Mouse (Mus musculus) liver, embryonic 11.5 days (tissue): ENCODE data around the gene Susd3. TPM values are rescaled to one million over a fixed set of nuclear protein-coding genes. Genes with fewer than 3 reads are reported as not detected.
A peak's percentile ranks its signal among the peaks of the same experiment; 100 is the strongest.

Experiments
- ATAC-seq: fragments of 200-750 bp; cut with Nextera tagmentation; replicated peaks from 2 replicates; pipeline ENCODE4 v1.8.0; 2017; ENCODE audit warnings: moderate number of reproducible peaks, mild to moderate bottlenecking, moderate TSS enrichment, moderate library complexity; ENCODE audit not compliant: low FRiP score
- DNase-seq: peaks from one replicate; pipeline ENCODE4 v3.0.0-alpha.2; 2017; ENCODE audit warnings: low spot score
- H3K27ac ChIP-seq: fragments of 300-500 bp; sonication (generic); 2 replicates; pipeline ENCODE4 v1.5.1; 2014; ENCODE audit warnings: mild to moderate bottlenecking, low read depth, low read length, control low read depth
- H3K27me3 ChIP-seq: fragments of 300-500 bp; sonication (generic); replicated peaks from 2 replicates; pipeline ENCODE4 v1.6.1; 2014; ENCODE audit warnings: low read length, mixed read lengths; ENCODE audit not compliant: control insufficient read depth, insufficient read depth
- H3K36me3 ChIP-seq: fragments of 300-500 bp; sonication (generic); 2 replicates; pipeline ENCODE4 v1.6.1; 2014; ENCODE audit warnings: mild to moderate bottlenecking, low read length, moderate library complexity, mixed read lengths; ENCODE audit not compliant: control insufficient read depth, insufficient read depth
- H3K4me1 ChIP-seq: fragments of 300-500 bp; sonication (generic); replicated peaks from 2 replicates; pipeline ENCODE4 v1.6.1; 2014; ENCODE audit warnings: low read length, mixed read lengths; ENCODE audit not compliant: control insufficient read depth, insufficient read depth
- H3K4me2 ChIP-seq: fragments of 300-500 bp; sonication (generic); 2 replicates; pipeline ENCODE4 v1.6.1; 2014; ENCODE audit warnings: mild to moderate bottlenecking, control low read depth, moderate library complexity
- H3K4me3 ChIP-seq: fragments of 300-500 bp; sonication (generic); 2 replicates; pipeline ENCODE4 v1.5.1; 2014; ENCODE audit warnings: low read depth, low read length, control low read depth
- H3K9ac ChIP-seq: fragments of 300-500 bp; sonication (generic); 2 replicates; pipeline ENCODE4 v1.6.1; 2014; ENCODE audit warnings: low read depth, low read length, control low read depth
- H3K9me3 ChIP-seq: fragments of 300-500 bp; sonication (generic); 2 replicates; pipeline ENCODE4 v1.6.1; 2016; ENCODE audit warnings: low read length, inconsistent platforms, mixed read lengths; ENCODE audit not compliant: control insufficient read depth
- WGBS: fragments of 180-500 bp; shearing (Covaris S2); extraction: QIAGEN DNeasy Blood & Tissue Kit; methylation state at CpG from one replicate; pipeline ENCODE4 v1.1.7; 2014; 5-methylcytosine and 5-hydroxymethylcytosine counted together
- polyA plus RNA-seq: library from polyadenylated mRNA; unstranded; fragments of >200 nt; fragmentation: Nextera tagmentation; extraction: Ambion mirVana; gene quantifications from 2 replicates; pipeline ENCODE4 v1.2.1, GENCODE M21; 2014

Susd3 gene
- polyA plus RNA-seq, 1 experiment from 2014 or later, result 4.4 TPM

GRCm38 (mm10) chr13:49224314-49224713 is 24.2 kb downstream of the Susd3 start:
- Histone ChIP-seq H3K9me3 (no peaks in the 10 kb centered on the region), H3K9ac (no peak overlapping the region), H3K4me2 (no peak overlapping the region), H3K4me3 (no peak overlapping the region), H3K36me3 (no peaks in the 10 kb centered on the region), H3K27ac (no peak overlapping the region), H3K27me3 (no peaks in the 10 kb centered on the region; the same call in 1 of the 2 replicates), H3K4me1 (no peaks in the 10 kb centered on the region; the same call in 1 of the 2 replicates)
- no peak for DNase-seq
- no peak for ATAC-seq
- 22% methylated on average over 10 of the region's 10 CpGs for WGBS

DNA sequence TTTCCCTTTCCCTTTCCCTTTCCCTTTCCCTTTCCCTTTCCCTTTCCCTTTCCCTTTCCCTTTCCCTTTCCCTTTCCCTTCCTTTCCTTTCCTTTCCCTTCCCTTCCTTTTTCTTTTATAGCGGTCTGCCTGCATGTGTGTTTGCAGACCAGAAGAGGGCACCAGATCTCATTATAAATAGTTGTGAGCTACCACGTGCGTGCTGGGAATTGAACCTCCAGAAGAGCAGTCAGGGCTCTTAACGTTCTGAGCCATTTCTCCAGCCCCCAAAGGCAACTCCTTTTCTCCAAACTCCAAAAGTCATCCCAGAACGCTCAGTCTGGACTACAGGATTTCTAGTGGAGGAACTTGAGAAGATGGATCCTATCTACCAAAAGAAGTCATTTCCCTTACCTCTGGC is 27.6 kb downstream of the Susd3 start:
- Histone ChIP-seq H3K9me3 (no peaks in the 10 kb centered on the region), H3K36me3 (no peaks in the 10 kb centered on the region), H3K4me1 (peaks cover 2% of the 10 kb centered on the region; the same call in 1 of the 2 replicates), H3K27me3 (no peaks in the 10 kb centered on the region; the same call in 1 of the 2 replicates), H3K9ac (no peak overlapping the region), H3K4me2 (no peak overlapping the region), H3K4me3 (no peak overlapping the region), H3K27ac (no peak overlapping the region)
- no peak for ATAC-seq
- WGBS, result 22% methylated on average over 5 of the region's 5 CpGs
- DNase-seq, result no peak

GRCm38 (mm10) chr13:49219367-49219766 is 29.1 kb downstream of the Susd3 start:
- Histone ChIP-seq H3K9ac (no peak overlapping the region), H3K4me2 (no peak overlapping the region), H3K36me3 (no peaks in the 10 kb centered on the region), H3K4me1 (peaks cover 6% of the 10 kb centered on the region; the same call in 1 of the 2 replicates), H3K27ac (no peak overlapping the region), H3K9me3 (no peaks in the 10 kb centered on the region), H3K27me3 (no peaks in the 10 kb centered on the region; the same call in 1 of the 2 replicates), H3K4me3 (no peak overlapping the region)
- DNase-seq (no peak), ATAC-seq (no peak)
- 70% methylated on average over 4 of the region's 4 CpGs for WGBS

- no peak for ATAC-seq
- peaks cover 6% of the 10 kb centered on the region; the same call in 1 of the 2 replicates for H3K4me1 ChIP-seq
- 64% methylated on average over 3 of the region's 3 CpGs for WGBS
- no peaks in the 10 kb centered on the region for H3K36me3 ChIP-seq
- H3K9me3 ChIP-seq, result no peaks in the 10 kb centered on the region
- no peak overlapping the region for H3K4me3 ChIP-seq
- H3K27me3 ChIP-seq, result no peaks in the 10 kb centered on the region
- H3K9ac ChIP-seq, result no peak overlapping the region
- no peak overlapping the region for H3K4me2 ChIP-seq
- DNase-seq, result no peak
- no peak overlapping the region for H3K27ac ChIP-seq
These were observed 29.9 kb downstream of the Susd3 start for GRCm38 (mm10) chr13:49218651-49219050.

DNA sequence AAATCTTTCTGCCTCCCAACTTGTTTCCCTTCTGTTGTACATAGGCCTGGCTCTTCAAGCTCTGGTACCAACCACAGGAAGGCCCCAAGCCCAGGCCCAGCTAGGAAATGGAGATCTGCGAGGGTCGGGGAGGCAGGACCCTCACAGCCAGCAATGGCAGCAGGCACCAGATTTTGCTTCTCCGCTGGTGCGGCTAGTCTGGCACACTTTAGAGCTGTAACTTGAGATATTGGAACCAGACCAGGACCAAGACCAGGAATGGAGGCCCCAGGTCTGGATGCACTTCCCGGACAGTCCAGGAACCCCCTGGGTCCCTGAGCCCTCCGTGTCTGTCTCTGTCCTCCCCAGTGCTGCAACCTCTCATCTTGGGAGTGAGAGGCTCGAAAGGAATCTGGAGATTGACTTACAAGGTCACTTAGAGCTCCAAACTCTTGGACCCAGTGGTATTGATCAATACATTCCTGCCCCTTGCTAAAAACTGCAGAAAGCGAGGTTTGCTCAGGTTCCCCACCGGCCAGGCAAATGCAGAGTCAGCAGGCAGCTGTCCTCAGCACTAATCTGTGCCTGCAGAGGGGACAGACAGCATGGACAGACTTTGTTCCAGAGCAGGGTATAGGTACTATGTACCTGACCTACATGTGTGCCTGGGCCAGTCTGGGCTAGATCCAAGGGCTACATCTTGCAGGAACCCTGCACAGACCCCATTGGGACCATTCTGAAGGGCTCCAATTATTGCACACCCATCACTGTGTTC is 31.5 kb downstream of the Susd3 start:
- no peak for ATAC-seq
- no peaks in the 10 kb centered on the region for H3K9me3 ChIP-seq
- H3K27ac ChIP-seq, result no peak overlapping the region
- no peaks in the 10 kb centered on the region for H3K36me3 ChIP-seq
- H3K4me3 ChIP-seq, result no peak overlapping the region
- H3K27me3 ChIP-seq, result no peaks in the 10 kb centered on the region
- peaks cover 9% of the 10 kb centered on the region; the same call in 1 of the 2 replicates for H3K4me1 ChIP-seq
- H3K9ac ChIP-seq, result no peak overlapping the region
- 57% methylated on average over 9 of the region's 9 CpGs for WGBS
- DNase-seq, result no peak
- peak overlapping the region; percentile 97 for H3K4me2 ChIP-seq

DNA sequence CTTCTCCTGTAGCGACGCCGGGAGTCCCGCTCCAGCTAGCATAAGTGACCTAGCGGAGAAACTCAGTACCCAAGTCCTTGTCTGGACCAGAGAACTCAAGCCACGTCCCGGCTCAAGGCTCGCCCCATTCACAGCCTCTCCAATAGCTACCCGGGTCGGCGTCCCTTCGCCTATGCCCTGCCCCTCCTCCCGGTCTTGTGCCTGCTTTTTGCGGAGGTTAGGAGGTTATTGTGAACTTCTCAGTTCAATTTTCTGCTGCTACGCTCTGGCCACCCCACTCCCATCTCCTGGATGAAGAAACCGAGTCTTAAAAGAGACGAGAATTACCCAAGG is 32.3 kb downstream of the Susd3 start:
- H3K27ac ChIP-seq, result peak overlapping the region; percentile 17
- peak overlapping the region; percentile 97 for H3K4me2 ChIP-seq
- H3K27me3 ChIP-seq, result no peaks in the 10 kb centered on the region
- no peaks in the 10 kb centered on the region for H3K36me3 ChIP-seq
- WGBS, result 2% methylated on average over 17 of the region's 17 CpGs
- no peaks in the 10 kb centered on the region for H3K9me3 ChIP-seq
- peak; percentile 71 for ATAC-seq
- H3K4me3 ChIP-seq, result peak overlapping the region; percentile 76
- DNase-seq, result no peak
- H3K9ac ChIP-seq, result peak overlapping the region; percentile 76
- H3K4me1 ChIP-seq, result peaks cover 9% of the 10 kb centered on the region; the same call in 1 of the 2 replicates

DNA sequence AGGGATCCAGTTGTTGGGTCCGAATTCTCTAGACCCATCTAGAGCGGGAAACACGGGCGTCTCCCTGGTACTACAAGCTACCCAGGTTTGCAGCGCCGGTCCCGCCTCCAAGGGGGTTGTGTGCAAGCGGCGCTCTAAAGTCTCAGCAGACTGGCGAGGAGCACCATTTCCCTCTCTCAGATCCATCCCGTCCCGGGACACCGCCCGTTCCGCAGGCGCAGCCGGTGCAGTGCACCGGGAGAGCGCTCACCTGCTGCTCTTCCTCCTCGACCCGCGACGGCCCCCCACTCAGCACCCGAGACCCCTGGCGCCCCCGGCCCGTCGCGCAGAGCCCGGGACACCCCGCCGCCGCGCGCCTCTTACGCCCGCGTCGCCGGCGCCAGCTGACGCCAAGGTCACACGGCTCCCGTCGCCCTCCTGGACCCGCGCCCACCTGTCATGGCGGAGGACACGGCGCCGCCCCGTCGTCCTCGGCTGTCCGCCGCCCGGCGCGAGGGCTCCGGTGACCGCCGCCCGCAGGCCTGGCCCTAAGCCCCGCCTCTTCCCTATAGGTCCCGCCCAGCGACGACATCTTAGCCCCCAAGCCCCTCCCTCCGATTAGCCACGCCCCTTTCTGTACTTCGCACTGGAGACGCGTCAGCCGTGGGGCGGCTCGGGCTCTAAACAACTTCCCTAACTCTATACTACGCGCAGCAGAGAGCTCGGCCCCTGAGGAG is 32.8 kb downstream of the Susd3 start, which contains the start of gene Card19:
TSS of gene Card19 (minus strand) at position 534 of the 716 bp plus-strand sequence.
- Histone ChIP-seq H3K4me3 (peak within 1 kb of the TSS; percentile 76), H3K9me3 (no peaks in the 10 kb centered on the region), H3K9ac (peak within 1 kb of the TSS; percentile 76), H3K27me3 (no peaks in the 10 kb centered on the region), H3K36me3 (no peaks in the 10 kb centered on the region), H3K4me2 (peak within 1 kb of the TSS; percentile 97), H3K4me1 (peaks cover 9% of the 10 kb centered on the region; the same call in 1 of the 2 replicates), H3K27ac (peak within 1 kb of the TSS; percentile 17)
- under 1% methylated on average over 74 of the region's 78 CpGs for WGBS
- ATAC-seq (peak; percentile 92), DNase-seq (peak; percentile 93)

DNA sequence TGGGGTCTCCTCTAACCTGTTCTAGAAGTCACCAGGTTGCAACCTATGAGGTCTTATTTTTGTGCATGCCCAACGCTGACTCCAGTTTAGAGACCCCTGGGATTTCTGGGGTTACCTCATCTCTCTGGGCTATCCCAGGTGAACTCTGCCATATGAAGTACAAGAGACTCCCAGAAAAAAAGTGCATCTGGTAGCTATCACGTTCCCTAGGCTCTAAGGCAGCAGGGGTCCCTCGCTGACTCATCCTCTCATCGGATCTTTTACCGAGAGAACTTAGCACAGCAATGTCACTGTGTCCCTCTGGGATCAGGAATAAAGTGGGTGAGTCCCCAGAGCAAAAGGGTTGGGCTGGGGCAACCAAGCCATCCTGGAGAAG is 33.4 kb downstream of the Susd3 start:
- no peak overlapping the region for H3K27ac ChIP-seq
- WGBS, result 9% methylated on average over 5 of the region's 5 CpGs
- H3K4me2 ChIP-seq, result peak overlapping the region; percentile 97
- DNase-seq, result no peak
- H3K4me3 ChIP-seq, result peak overlapping the region; percentile 76
- ATAC-seq, result no peak
- H3K27me3 ChIP-seq, result no peaks in the 10 kb centered on the region
- peaks cover 9% of the 10 kb centered on the region; the same call in 1 of the 2 replicates for H3K4me1 ChIP-seq
- H3K9me3 ChIP-seq, result no peaks in the 10 kb centered on the region
- peak overlapping the region; percentile 76; the same call in 1 of the 2 replicates for H3K9ac ChIP-seq
- H3K36me3 ChIP-seq, result no peaks in the 10 kb centered on the region
